In genomic region chr5:73630141-73630540, GRCm38 (mm10) we compare ENCODE assay signal across 16 mouse cellular contexts. TPM values are rescaled to one million over a fixed set of nuclear protein-coding genes. Genes with fewer than 3 reads are reported as not detected.
DNase-seq lines count a peak whose midpoint lies in the region; ATAC-seq and TF ChIP-seq lines count a peak whose summit lies in the region.
"Had no signal": no experiment of that assay in that cellular context is flagged by ENCODE, and none has a peak within 500 bp of the region (broad histone marks: within the 10 kb centered on the region; RNA-seq: fewer than 3 reads in every experiment).

No protein-coding gene starts in this region.

- intact Hi-C loops in heart, adult 2 months (cut with DNase I), result no loop called here

- H3K27ac ChIP-seq in heart, embryonic 12.5 days (ENCODE audit: poor library complexity, severe bottlenecking), result no peak overlapping the region
- no peak overlapping the region for H3K27ac ChIP-seq in heart, adult 2 months
- H3K27ac ChIP-seq: neural tube, embryonic 15.5 days had no signal

- H3K36me3 ChIP-seq in heart, embryonic 12.5 days, result peaks cover 14% of the 10 kb centered on the region
- no peaks in the 10 kb centered on the region for H3K36me3 ChIP-seq in heart, adult 2 months (ENCODE audit: control insufficient read depth, insufficient read depth, low read length)

- no peak for DNase-seq in heart, adult 2 months
- peak; percentile 36 for DNase-seq in thymus, postnatal 25 days
- no peak for DNase-seq in layer of hippocampus, adult 8-10 months (ENCODE audit: low spot score in 2 of 2)
- DNase-seq in adrenal gland, adult 8-10 months, result no peak
- DNase-seq in retina, embryonic 14.5 days (ENCODE audit: low spot score), result no peak
- DNase-seq: adrenal gland, postnatal 36 days; cerebellum, adult 9-11 months; midbrain, embryonic 14.5 days had no signal

- H3K4me1 ChIP-seq in heart, embryonic 12.5 days (replicated peaks), result peaks cover 15% of the 10 kb centered on the region
- no peaks in the 10 kb centered on the region for H3K4me1 ChIP-seq in heart, adult 2 months (ENCODE audit: control insufficient read depth, insufficient read depth, low read length)

- no peaks in the 10 kb centered on the region; the same call in 1 of the 2 replicates for H3K9me3 ChIP-seq in heart, embryonic 12.5 days (replicated peaks)
- H3K9me3 ChIP-seq: neural tube, embryonic 15.5 days had no signal

- TF ChIP-seq EP300 in heart, adult 2 months (IDR thresholded peaks at IDR 0.05; ENCODE audit: insufficient read depth, low read depth, low read length), result no peak

- peak; percentile 55; the same call in 1 of the 2 replicates for ATAC-seq in heart, embryonic 12.5 days (ENCODE audit: insufficient number of reproducible peaks, low FRiP score)
- ATAC-seq in inflammation-experienced regulatory T-cells, adult 6 months, result peak; percentile 79
- peak; percentile 95 for ATAC-seq in megakaryocyte, adult 5-6 weeks (ENCODE audit: poor library complexity, severe bottlenecking)
- ATAC-seq: Patski had no signal

- no peak overlapping the region for H3K4me3 ChIP-seq in heart, embryonic 12.5 days
- H3K4me3 ChIP-seq in heart, adult 2 months, result no peak overlapping the region
- H3K4me3 ChIP-seq: neural tube, embryonic 15.5 days had no signal

- H3K4me2 ChIP-seq in heart, embryonic 12.5 days, result no peak overlapping the region
- H3K4me2 ChIP-seq: neural tube, embryonic 15.5 days had no signal

- TF ChIP-seq POLR2A in heart, adult 2 months (IDR thresholded peaks at IDR 0.05; ENCODE audit: insufficient read depth, low read depth, low read length), result no peak

- H3K79me2 ChIP-seq in heart, adult 2 months (replicated peaks; ENCODE audit: control insufficient read depth, insufficient read depth, low read length), result no peaks in the 10 kb centered on the region

- no peaks in the 10 kb centered on the region for H3K27me3 ChIP-seq in heart, embryonic 12.5 days (replicated peaks)
- H3K27me3 ChIP-seq in heart, adult 2 months (ENCODE audit: control insufficient read depth, insufficient read depth, low read length), result no peaks in the 10 kb centered on the region
- H3K27me3 ChIP-seq: neural tube, embryonic 15.5 days; Patski had no signal

- no peak overlapping the region for H3K9ac ChIP-seq in heart, embryonic 12.5 days
- no peak overlapping the region for H3K9ac ChIP-seq in heart, adult 2 months (ENCODE audit: low read depth, low read length)
- H3K9ac ChIP-seq: neural tube, embryonic 15.5 days had no signal

- no peak for TF ChIP-seq CTCF in heart, adult 2 months (IDR thresholded peaks at IDR 0.05)

- 45% methylated on average over 5 of the region's 5 CpGs for WGBS in heart, embryonic 12.5 days
- 28% methylated on average over 5 of the region's 5 CpGs for WGBS in heart, adult 2 months

RNA-seq across cellular contexts. Expression of gene Lrrc66, which starts 2.2 kb away (rescaled TPM):
- not detected in 2 replicates for polyA plus RNA-seq in heart, embryonic 12.5 days (2016; fragmentation: Nextera tagmentation; extraction: Ambion mirVana)
- total RNA-seq in heart, adult 2 months (2021), result not detected
- polyA plus RNA-seq in heart, adult 2 months (2012; rRNA removed), result 0.04 TPM in 1 of 2 replicates, not detected in the other
- 1 to 10 TPM in 1 of 3 experiments, under 1 TPM in 1, not detected in 1; 0.29 to 1.4 TPM for polyA plus RNA-seq in inflammation-experienced regulatory T-cells, adult 6 months (2017; shearing (Covaris generic))
- not detected in 2 replicates for total RNA-seq in megakaryocyte, adult 5-6 weeks (2015)
- total RNA-seq in megakaryocyte, adult 5-6 weeks (2017), result 0.11 TPM in 1 of 2 replicates, not detected in the other
- total RNA-seq in layer of hippocampus, adult 8-10 months (2022), result under 1 TPM in 1 of 4 experiments, not detected in 3; 0.27 TPM
- not detected for total RNA-seq in adrenal gland, adult 8-10 months (2022)
- total RNA-seq: adrenal gland, postnatal 36 days; layer of hippocampus, postnatal 14 days; liver, adult 2 months had no signal
- polyA plus RNA-seq: embryonic facial prominence, embryonic 14.5 days; liver, adult 2 months; midbrain, embryonic 14.5 days; Patski had no signal

RNA-seq across cellular contexts. Expression of gene Sgcb, which starts 17.4 kb away (rescaled TPM):
- 26.0 and 26.8 TPM in 2 replicates for polyA plus RNA-seq in heart, embryonic 12.5 days (2016; fragmentation: Nextera tagmentation; extraction: Ambion mirVana)
- total RNA-seq in heart, adult 2 months (2021), result 100 to 1,000 TPM; 101 to 113 TPM
- polyA plus RNA-seq in heart, adult 2 months (2012; rRNA removed), result 43.2 and 84.3 TPM in 2 replicates
- 10 to 100 TPM; 11.6 to 12.5 (median 12.4) TPM for polyA plus RNA-seq in inflammation-experienced regulatory T-cells, adult 6 months (2017; shearing (Covaris generic))
- total RNA-seq in megakaryocyte, adult 5-6 weeks (2015), result 9.5 TPM in 2 replicates
- 4.5 and 4.6 TPM in 2 replicates for total RNA-seq in megakaryocyte, adult 5-6 weeks (2017)
- total RNA-seq in layer of hippocampus, adult 8-10 months (2022), result 10 to 100 TPM; 47.6 to 53.3 (median 48.4) TPM
- total RNA-seq in adrenal gland, adult 8-10 months (2022), result 10 to 100 TPM; 23.3 to 30.5 (median 24.9) TPM

RNA-seq across cellular contexts. Expression of gene Spata18, which starts 21.0 kb away (rescaled TPM):
- 0.13 and 0.17 TPM in 2 replicates for polyA plus RNA-seq in heart, embryonic 12.5 days (2016; fragmentation: Nextera tagmentation; extraction: Ambion mirVana)
- under 1 TPM; 0.21 to 0.30 TPM for total RNA-seq in heart, adult 2 months (2021)
- polyA plus RNA-seq in heart, adult 2 months (2012; rRNA removed), result 0.91 and 1.3 TPM in 2 replicates
- not detected for polyA plus RNA-seq in inflammation-experienced regulatory T-cells, adult 6 months (2017; shearing (Covaris generic))
- total RNA-seq in megakaryocyte, adult 5-6 weeks (2015), result not detected in 2 replicates
- not detected in 2 replicates for total RNA-seq in megakaryocyte, adult 5-6 weeks (2017)
- 1 to 10 TPM in 3 of 4 experiments, under 1 TPM in 1; 0.55 to 1.3 (median 1.1) TPM for total RNA-seq in layer of hippocampus, adult 8-10 months (2022)
- not detected for total RNA-seq in adrenal gland, adult 8-10 months (2022)
- total RNA-seq: liver, adult 2 months had no signal
- polyA plus RNA-seq: liver, adult 2 months; Patski had no signal
